Mouse (Mus musculus) thymus, adult 2 months (tissue): ENCODE data around the gene Hmgb2. TPM values are rescaled to one million over a fixed set of nuclear protein-coding genes. Genes with fewer than 3 reads are reported as not detected.

Experiments
- DNase-seq: peaks from one replicate; pipeline ENCODE4 v3.0.0; 2021
- H3K27ac ChIP-seq: fragments of 200-500 bp; 2 replicates; pipeline ENCODE4 v1.5.1; 2012; ENCODE audit warnings: low read length, control low read depth; ENCODE audit not compliant: control insufficient read depth, insufficient read depth
- H3K27me3 ChIP-seq: fragments of 200-500 bp; 2 replicates; pipeline ENCODE4 v1.6.1; 2012; ENCODE audit warnings: mild to moderate bottlenecking, low read length, moderate library complexity, mixed read lengths; ENCODE audit not compliant: control insufficient read depth, insufficient read depth
- H3K36me3 ChIP-seq: fragments of 200-500 bp; 2 replicates; pipeline ENCODE4 v1.6.1; 2012; ENCODE audit warnings: mild to moderate bottlenecking, low read length, moderate library complexity; ENCODE audit not compliant: control insufficient read depth, insufficient read depth
- H3K4me1 ChIP-seq: fragments of 200-500 bp; replicated peaks from 2 replicates; pipeline ENCODE4 v1.6.1; 2012; ENCODE audit warnings: low read length; ENCODE audit not compliant: control insufficient read depth, insufficient read depth
- H3K4me3 ChIP-seq: fragments of 200-500 bp; 2 replicates; pipeline ENCODE4 v1.5.1; 2012; ENCODE audit warnings: mild to moderate bottlenecking, low read length, control low read depth, moderate library complexity; ENCODE audit not compliant: control insufficient read depth, insufficient read depth
- CTCF ChIP-seq: fragments of 200-500 bp; IDR thresholded peaks from 2 replicates; pipeline ENCODE4 v1.5.1; 2012; ENCODE audit warnings: mild to moderate bottlenecking, control low read depth, low read length, moderate library complexity, borderline replicate concordance; ENCODE audit not compliant: control insufficient read depth, poor library complexity, insufficient read depth; ENCODE audit errors: extremely low read depth
- POLR2A ChIP-seq: fragments of 200-500 bp; IDR thresholded peaks from 2 replicates; pipeline ENCODE4 v1.6.1; 2012; ENCODE audit warnings: mild to moderate bottlenecking, low read length, control low read depth, moderate library complexity; ENCODE audit not compliant: control insufficient read depth, poor library complexity, insufficient read depth; ENCODE audit errors: extremely low read depth
- WGBS: fragments of 180-500 bp; shearing (Covaris S2); methylation state at CpG from one replicate; pipeline ENCODE4 v1.1.7; 2018; 5-methylcytosine and 5-hydroxymethylcytosine counted together
- polyA plus RNA-seq: library from polyadenylated mRNA; depleted of rRNA; stranded (reverse); fragments of >200 nt; gene quantifications from 2 replicates; pipeline ENCODE4 v1.2.3, GENCODE M21; 2012

Gene Hmgb2
- polyA plus RNA-seq, 1 experiment: 64.0 TPM

DNA sequence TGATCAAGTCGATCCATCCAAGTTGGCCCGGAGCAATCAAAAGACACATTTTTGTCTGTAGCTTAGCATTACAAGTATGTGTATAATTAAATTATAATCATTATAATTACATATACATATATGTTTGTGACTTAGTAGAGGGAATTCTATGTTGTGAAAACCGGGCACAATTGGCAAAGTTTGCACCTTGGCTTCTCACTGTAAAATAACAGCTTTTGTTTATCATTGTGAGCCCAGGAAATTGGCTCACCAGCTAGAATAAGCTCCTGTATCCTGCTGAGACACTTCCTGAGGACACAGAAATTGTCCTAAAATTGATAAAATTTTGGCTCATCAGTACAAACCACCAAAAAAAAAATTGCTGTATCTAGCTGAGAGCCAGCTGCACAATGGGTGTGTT lies 34.7 kb downstream of the Hmgb2 start:
- TF ChIP-seq POLR2A (no peak), CTCF (no peak)
- no peaks in the 10 kb centered on the region for H3K4me1 ChIP-seq
- no peak overlapping the region for H3K4me3 ChIP-seq
- no peaks in the 10 kb centered on the region for H3K27me3 ChIP-seq
- H3K27ac ChIP-seq: no peak overlapping the region
- WGBS: 97% methylated on average over 3 of the region's 3 CpGs
- no peak for DNase-seq
- H3K36me3 ChIP-seq: peaks cover 18% of the 10 kb centered on the region

DNA sequence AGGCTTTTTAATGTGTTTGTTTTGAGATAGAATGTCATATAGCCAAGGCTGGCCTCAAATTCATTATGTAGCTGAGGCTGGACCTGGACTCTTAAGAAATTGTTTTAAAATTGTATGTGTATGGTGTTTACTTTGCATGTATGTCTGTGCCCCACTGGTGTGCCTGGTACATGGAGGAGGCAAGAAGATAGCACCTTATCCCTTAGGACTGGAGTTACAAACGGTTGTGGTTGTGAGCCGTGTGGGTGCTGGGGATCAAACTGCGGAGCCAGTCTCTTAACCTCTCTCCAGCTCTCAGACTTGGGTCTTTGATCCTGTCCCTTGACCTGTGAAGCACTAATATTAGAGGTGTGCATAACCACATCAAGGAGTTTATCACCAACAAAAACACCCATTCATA lies 35.1 kb downstream of the Hmgb2 start:
- no peak for TF ChIP-seq CTCF
- TF ChIP-seq POLR2A: no peak

DNA sequence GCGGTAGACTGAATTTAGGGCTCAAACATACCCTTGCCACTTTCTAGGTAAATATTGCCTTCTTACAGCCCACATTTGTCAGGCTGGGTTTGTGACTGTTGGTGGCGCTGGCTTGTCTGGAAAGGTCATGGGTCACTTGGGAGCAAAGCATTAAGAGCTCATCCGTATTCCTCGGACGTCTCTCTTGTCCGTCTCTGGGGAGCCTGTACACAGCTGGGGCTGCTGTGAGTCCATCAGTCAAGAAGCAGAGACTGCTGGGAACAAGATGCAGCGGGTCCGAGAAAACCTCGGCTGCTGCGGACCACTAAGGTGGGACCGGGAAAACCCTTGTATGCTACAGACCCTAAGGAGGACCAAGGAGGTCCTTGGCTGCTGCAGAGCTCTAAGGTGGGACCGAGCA lies 35.9 kb downstream of the Hmgb2 start:
- WGBS: 96% methylated on average over 12 of the region's 12 CpGs
- peaks cover 18% of the 10 kb centered on the region for H3K36me3 ChIP-seq
- H3K4me1 ChIP-seq: no peaks in the 10 kb centered on the region
- H3K4me3 ChIP-seq: no peak overlapping the region
- no peaks in the 10 kb centered on the region for H3K27me3 ChIP-seq
- H3K27ac ChIP-seq: no peak overlapping the region
- TF ChIP-seq CTCF (no peak), POLR2A (no peak)
- no peak for DNase-seq

More for the DNA sequence above, 35.1 kb downstream of the Hmgb2 start:
- H3K36me3 ChIP-seq: peaks cover 18% of the 10 kb centered on the region
- no peaks in the 10 kb centered on the region for H3K4me1 ChIP-seq
- WGBS: 98% methylated on average over 3 of the region's 3 CpGs
- H3K27ac ChIP-seq: no peak overlapping the region
- H3K27me3 ChIP-seq: no peaks in the 10 kb centered on the region
- DNase-seq: no peak
- no peak overlapping the region for H3K4me3 ChIP-seq

DNA sequence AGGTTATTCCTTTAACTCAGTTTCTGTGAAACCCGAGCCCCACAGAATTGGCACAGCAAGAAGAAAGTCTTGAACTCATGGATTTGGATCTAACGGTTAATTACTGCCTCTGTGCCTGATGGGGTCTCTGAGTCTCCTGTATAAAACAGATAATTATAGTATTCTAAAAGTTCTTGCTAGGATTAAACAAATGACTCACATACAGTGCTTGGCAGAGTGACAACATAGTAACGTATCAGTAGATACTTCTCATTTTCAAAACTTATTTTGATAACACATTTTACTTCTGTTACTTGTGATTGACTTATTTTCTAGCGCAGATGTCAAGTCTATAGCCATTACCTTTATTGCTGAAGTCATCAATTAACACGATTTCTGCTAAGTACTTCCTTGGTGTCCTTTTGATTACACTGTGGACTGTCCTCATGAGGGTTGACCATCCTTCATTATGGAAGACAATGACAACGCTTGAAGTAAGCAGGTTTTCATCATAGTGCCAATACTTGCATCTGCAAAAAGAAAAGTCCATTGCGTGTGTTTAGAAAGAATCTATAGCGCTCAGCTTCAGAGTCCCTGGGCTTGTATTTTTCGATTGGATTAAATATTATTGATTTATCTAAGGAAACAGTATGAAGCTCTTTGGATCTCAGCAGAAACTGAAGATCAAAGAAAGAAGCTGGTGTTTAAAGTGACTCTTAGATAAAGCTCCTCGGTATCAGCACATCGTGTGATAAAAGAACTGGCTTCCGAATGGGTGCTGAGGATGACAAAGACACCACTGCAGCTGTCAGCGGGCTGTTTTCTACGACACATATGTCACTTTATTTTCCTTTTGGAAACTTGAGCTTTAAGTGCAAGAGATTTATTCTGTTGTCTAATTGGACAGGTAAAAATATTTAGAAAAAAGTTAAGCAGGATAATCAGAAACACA lies 40.7 kb downstream of the Hmgb2 start:
- TF ChIP-seq CTCF (no peak), POLR2A (no peak)
- H3K36me3 ChIP-seq: peaks cover 4% of the 10 kb centered on the region; the same call in 1 of the 2 replicates

DNA sequence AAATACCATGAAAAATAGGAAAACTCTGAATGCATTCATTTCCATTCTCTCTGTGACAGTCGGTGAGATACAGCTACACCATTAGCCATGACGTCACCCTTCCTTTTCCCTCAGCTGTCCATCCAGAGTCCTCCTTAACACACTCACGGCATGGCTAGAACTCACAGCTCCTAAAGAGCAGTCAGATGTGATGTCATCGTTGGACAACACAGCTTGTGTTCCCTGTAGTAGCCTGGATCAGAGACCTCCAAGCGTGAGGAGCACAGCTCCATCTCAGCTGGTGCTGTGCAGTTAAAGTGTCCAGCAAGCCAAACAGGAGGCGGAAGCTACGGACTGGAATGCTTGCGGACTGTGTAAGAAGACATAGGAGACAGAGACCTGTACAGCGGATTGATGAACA lies 49.2 kb downstream of the Hmgb2 start:
- no peaks in the 10 kb centered on the region for H3K4me1 ChIP-seq
- DNase-seq: no peak
- no peak overlapping the region for H3K27ac ChIP-seq
- no peak overlapping the region for H3K4me3 ChIP-seq
- TF ChIP-seq CTCF (no peak), POLR2A (no peak)
- no peaks in the 10 kb centered on the region for H3K27me3 ChIP-seq
- no peaks in the 10 kb centered on the region for H3K36me3 ChIP-seq
- 95% methylated on average over 9 of the region's 9 CpGs for WGBS

More for the DNA sequence above, 40.7 kb downstream of the Hmgb2 start:
- Histone ChIP-seq H3K4me3 (no peak overlapping the region), H3K27ac (no peak overlapping the region), H3K4me1 (no peaks in the 10 kb centered on the region), H3K27me3 (no peaks in the 10 kb centered on the region)
- DNase-seq: no peak
- 97% methylated on average over 14 of the region's 14 CpGs for WGBS

DNA sequence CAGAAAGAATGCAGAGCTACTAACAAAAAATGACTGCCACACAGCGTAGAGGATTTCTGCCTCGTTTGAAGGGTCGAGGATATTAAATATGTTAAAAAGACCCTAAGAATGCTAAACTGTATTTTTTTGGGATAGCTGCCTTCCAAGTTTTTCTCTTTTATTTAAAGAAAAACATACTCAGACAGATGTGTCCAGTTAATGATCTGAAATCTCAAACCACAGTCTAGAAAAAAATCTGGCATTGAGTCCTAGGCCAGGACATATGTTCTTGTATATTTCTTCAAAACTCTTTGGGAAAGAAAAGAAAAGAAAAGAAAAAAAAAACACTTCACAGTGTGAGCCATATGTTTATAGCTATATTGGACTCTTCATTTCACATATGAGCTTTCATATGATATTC lies 51.0 kb downstream of the Hmgb2 start:
- H3K27me3 ChIP-seq: no peaks in the 10 kb centered on the region
- 97% methylated on average over 3 of the region's 3 CpGs for WGBS
- TF ChIP-seq CTCF (no peak), POLR2A (no peak)

DNA sequence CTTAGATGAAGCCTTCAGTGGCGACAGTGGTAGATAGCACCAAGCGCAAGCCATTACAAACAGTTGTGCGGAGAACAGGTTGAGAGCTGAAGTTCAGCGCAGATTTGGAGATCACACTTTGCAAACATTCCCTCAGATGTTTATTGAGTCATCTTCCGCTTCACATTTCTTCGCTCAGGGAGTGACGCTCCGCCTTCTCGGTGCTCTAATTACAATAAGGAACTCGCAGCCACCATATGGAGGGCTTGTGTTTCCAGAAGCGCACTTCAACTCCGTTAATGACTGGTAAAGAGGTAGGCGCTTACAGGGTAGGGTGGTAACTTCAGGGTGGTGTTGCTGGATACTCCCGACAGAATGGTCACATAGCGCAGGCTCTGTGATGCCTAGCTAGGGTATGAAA lies 52.0 kb downstream of the Hmgb2 start:
- 98% methylated on average over 15 of the region's 15 CpGs for WGBS
- H3K27ac ChIP-seq: no peak overlapping the region
- H3K4me3 ChIP-seq: no peak overlapping the region
- DNase-seq: no peak
- H3K4me1 ChIP-seq: no peaks in the 10 kb centered on the region
- H3K27me3 ChIP-seq: no peaks in the 10 kb centered on the region
- no peaks in the 10 kb centered on the region for H3K36me3 ChIP-seq
- no peak for TF ChIP-seq CTCF
- TF ChIP-seq POLR2A: no peak

More for the DNA sequence above, 51.0 kb downstream of the Hmgb2 start:
- Histone ChIP-seq H3K4me1 (no peaks in the 10 kb centered on the region), H3K36me3 (no peaks in the 10 kb centered on the region), H3K27ac (no peak overlapping the region), H3K4me3 (no peak overlapping the region)
- no peak for DNase-seq
